Comparison of ENCODE assay signal across 8 mouse cellular contexts in genomic region chr3:36612687-36613086, GRCm38 (mm10). TPM values are rescaled to one million over a fixed set of nuclear protein-coding genes. Genes with fewer than 3 reads are reported as not detected.
DNase-seq lines count a peak whose midpoint lies in the region; ATAC-seq and TF ChIP-seq lines count a peak whose summit lies in the region.

No protein-coding gene starts in this region.

- H3K27ac ChIP-seq in kidney, embryonic 15.5 days = peak overlapping the region; percentile 68
- H3K27ac ChIP-seq in bone marrow macrophage, adult 2 months (ENCODE audit: insufficient read depth, low read depth, low read length) = no peak overlapping the region
- peak overlapping the region; percentile 90 for H3K27ac ChIP-seq in hindbrain, embryonic 10.5 days

- no peaks in the 10 kb centered on the region for H3K27me3 ChIP-seq in kidney, embryonic 15.5 days
- peaks cover 3% of the 10 kb centered on the region; the same call in 1 of the 2 replicates for H3K27me3 ChIP-seq in hindbrain, embryonic 10.5 days (ENCODE audit: insufficient read depth, poor library complexity, severe bottlenecking)

- TF ChIP-seq CTCF in bone marrow macrophage, adult 2 months (IDR thresholded peaks at IDR 0.05; ENCODE audit: low read depth, low read length) = no peak

- peak overlapping the region; percentile 74 for H3K4me3 ChIP-seq in kidney, embryonic 15.5 days (replicated peaks)
- H3K4me3 ChIP-seq in bone marrow macrophage, adult 2 months (ENCODE audit: insufficient read depth, low read length) = peak overlapping the region; percentile 66
- peak overlapping the region; percentile 77 for H3K4me3 ChIP-seq in hindbrain, embryonic 10.5 days

- H3K9me3 ChIP-seq in kidney, embryonic 15.5 days (replicated peaks) = no peaks in the 10 kb centered on the region
- no peaks in the 10 kb centered on the region for H3K9me3 ChIP-seq in hindbrain, embryonic 10.5 days

- peak overlapping the region; percentile 71 for H3K9ac ChIP-seq in kidney, embryonic 15.5 days

- WGBS in kidney, embryonic 15.5 days = 2% methylated on average over 6 of the region's 6 CpGs
- 8% methylated on average over 6 of the region's 6 CpGs for WGBS in hindbrain, embryonic 10.5 days

- H3K4me1 ChIP-seq in kidney, embryonic 15.5 days = peaks cover 14% of the 10 kb centered on the region
- H3K4me1 ChIP-seq in bone marrow macrophage, adult 2 months (ENCODE audit: control insufficient read depth, insufficient read depth, low read length) = peaks cover 2% of the 10 kb centered on the region; the same call in 1 of the 2 replicates
- H3K4me1 ChIP-seq in hindbrain, embryonic 10.5 days (replicated peaks) = peaks cover 11% of the 10 kb centered on the region

- ATAC-seq in kidney, embryonic 15.5 days (replicated peaks; ENCODE audit: low FRiP score) = peak; percentile 47

- no peak for TF ChIP-seq POLR2A in bone marrow macrophage, adult 2 months (IDR thresholded peaks at IDR 0.05; ENCODE audit: borderline replicate concordance, low read depth, low read length)

- no peak for DNase-seq in kidney, postnatal 4 days
- no peak for DNase-seq in hindbrain, embryonic 10.5 days (ENCODE audit: low spot score)
- peak; percentile 0 for DNase-seq in lung, postnatal 14 days
- no peak for DNase-seq in Muller cell, postnatal 12 days (ENCODE audit: inconsistent ontology term)
- no peak for DNase-seq in cerebellum, adult 11-12 months
- DNase-seq in urinary bladder, postnatal 14 days (ENCODE audit: low spot score) = no peak

- peak overlapping the region; percentile 79 for H3K4me2 ChIP-seq in kidney, embryonic 15.5 days

- H3K36me3 ChIP-seq in kidney, embryonic 15.5 days = 0 out of 2 replicates have a peak, but pooled peaks cover 3% of the 10 kb centered on the region
- H3K36me3 ChIP-seq in hindbrain, embryonic 10.5 days = no peaks in the 10 kb centered on the region

RNA-seq across cellular contexts. Expression of gene Bbs7, which starts 0.6 kb away (rescaled TPM):
- 17.5 TPM in 2 replicates for polyA plus RNA-seq in kidney, embryonic 15.5 days (2015; fragmentation: Nextera tagmentation; extraction: Ambion mirVana)
- 7.2 and 10.3 TPM in 2 replicates for polyA plus RNA-seq in bone marrow macrophage, adult 2 months (2012; ENCODE audit: insufficient read depth, insufficient read length, missing spikeins)
- polyA plus RNA-seq in hindbrain, embryonic 10.5 days (2016; fragmentation: Nextera tagmentation; extraction: Ambion mirVana) = 17.1 and 18.6 TPM in 2 replicates

RNA-seq across cellular contexts. Expression of gene Ccna2, which starts 40.7 kb away (rescaled TPM):
- polyA plus RNA-seq in kidney, embryonic 15.5 days (2015; fragmentation: Nextera tagmentation; extraction: Ambion mirVana) = 185 and 190 TPM in 2 replicates
- polyA plus RNA-seq in bone marrow macrophage, adult 2 months (2012; ENCODE audit: insufficient read depth, insufficient read length, missing spikeins) = 67.0 and 71.6 TPM in 2 replicates
- 217 and 241 TPM in 2 replicates for polyA plus RNA-seq in hindbrain, embryonic 10.5 days (2016; fragmentation: Nextera tagmentation; extraction: Ambion mirVana)
